Mouse (Mus musculus): ENCODE results near the gene Srgap1.

DNA sequence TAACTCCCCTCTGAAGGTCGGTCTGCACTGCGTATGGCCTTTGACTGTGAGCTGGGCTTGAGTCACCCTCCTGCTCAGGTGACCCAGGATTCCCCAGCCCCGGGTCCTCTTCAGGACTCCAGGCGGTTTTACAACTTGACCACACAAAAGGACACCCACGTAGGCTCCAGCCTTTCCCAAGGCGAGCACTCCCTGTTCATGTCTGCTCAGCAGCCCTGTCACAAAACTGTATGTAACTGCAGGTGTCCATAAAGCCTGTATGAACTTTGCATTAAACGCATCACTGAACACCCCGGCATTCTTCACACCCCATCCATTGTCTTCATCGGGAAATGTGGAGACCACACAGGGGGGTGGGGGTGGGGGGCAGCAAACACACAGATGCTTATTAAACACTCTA, 1.2 kb downstream of the Srgap1 start:
- TF ChIP-seq POLR2AphosphoS2 (IDR thresholded peaks at IDR 0.05; ENCODE audit: insufficient read length, low read depth) (no peak), POLR2A (IDR thresholded peaks at IDR 0.05; ENCODE audit: insufficient read length, low read depth) (no peak), E2F4 (IDR thresholded peaks at IDR 0.05; ENCODE audit: insufficient read depth) (no peak)

All from myocyte (in vitro differentiated cells).